Mouse (Mus musculus): ENCODE measurements at regions not wholly inside any gene's neighbourhood (a gene's known extent, or its start where the extent isn't known, plus 50 kb on each side); places are given as distances from the start of the nearest gene placed in this dataset.
A peak's percentile ranks its signal among the peaks of the same experiment; 100 is the strongest.

GRCm38 (mm10) chr2:103900384-103900783 is 57.4 kb upstream of the Lmo2 start:
- WGBS = 58% methylated on average over 5 of the region's 5 CpGs
- Histone ChIP-seq H3K4me1 (ENCODE audit: control insufficient read depth, insufficient read depth, low read depth, low read length) (peaks cover 6% of the 10 kb centered on the region; the same call in 1 of the 2 replicates), H3K9me3 (ENCODE audit: control insufficient read depth, low read length) (no peaks in the 10 kb centered on the region), H3K36me3 (ENCODE audit: control insufficient read depth, insufficient read depth, low read length) (no peaks in the 10 kb centered on the region), H3K4me2 (ENCODE audit: low read length) (no peak overlapping the region), H3K27me3 (replicated peaks; ENCODE audit: control insufficient read depth, insufficient read depth, low read length) (no peaks in the 10 kb centered on the region), H3K27ac (ENCODE audit: low read depth, low read length) (no peak overlapping the region), H3K4me3 (ENCODE audit: low read length) (no peak overlapping the region), H3K9ac (ENCODE audit: low read depth, low read length) (no peak overlapping the region)
- ATAC-seq = no peak

DNA sequence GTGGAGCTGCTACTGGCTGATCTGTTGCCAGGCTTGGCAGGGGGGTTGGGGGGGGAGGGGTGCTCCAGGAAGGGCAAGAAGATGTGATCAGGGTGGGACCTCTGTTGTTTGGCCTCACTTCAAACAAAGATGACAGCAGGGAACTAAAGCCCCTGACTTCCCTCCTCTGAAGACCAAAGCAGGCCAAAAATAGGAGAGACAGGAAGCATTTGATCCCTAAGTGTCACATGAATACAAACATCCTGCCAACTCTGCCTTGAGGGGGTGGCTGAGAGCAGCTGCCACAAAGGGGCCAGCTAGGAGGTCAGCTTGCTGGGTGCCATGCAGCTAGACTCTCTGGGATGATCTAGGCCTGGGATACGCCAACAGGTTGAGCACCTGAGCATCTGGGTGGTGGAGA is 56.3 kb upstream of the Lmo2 start:
- no peaks in the 10 kb centered on the region for H3K9me3 ChIP-seq (ENCODE audit: control insufficient read depth, low read length)
- H3K4me1 ChIP-seq (ENCODE audit: control insufficient read depth, insufficient read depth, low read depth, low read length) = peaks cover 9% of the 10 kb centered on the region
- no peaks in the 10 kb centered on the region for H3K36me3 ChIP-seq (ENCODE audit: control insufficient read depth, insufficient read depth, low read length)
- H3K9ac ChIP-seq (ENCODE audit: low read depth, low read length) = no peak overlapping the region
- H3K4me3 ChIP-seq (ENCODE audit: low read length) = no peak overlapping the region
- no peak; the same call in 1 of the 2 replicates for ATAC-seq
- H3K27ac ChIP-seq (ENCODE audit: low read depth, low read length) = no peak overlapping the region
- H3K4me2 ChIP-seq (ENCODE audit: low read length) = no peak overlapping the region
- no peaks in the 10 kb centered on the region for H3K27me3 ChIP-seq (replicated peaks; ENCODE audit: control insufficient read depth, insufficient read depth, low read length)
- WGBS = 91% methylated on average over 1 of the region's 1 CpGs

DNA sequence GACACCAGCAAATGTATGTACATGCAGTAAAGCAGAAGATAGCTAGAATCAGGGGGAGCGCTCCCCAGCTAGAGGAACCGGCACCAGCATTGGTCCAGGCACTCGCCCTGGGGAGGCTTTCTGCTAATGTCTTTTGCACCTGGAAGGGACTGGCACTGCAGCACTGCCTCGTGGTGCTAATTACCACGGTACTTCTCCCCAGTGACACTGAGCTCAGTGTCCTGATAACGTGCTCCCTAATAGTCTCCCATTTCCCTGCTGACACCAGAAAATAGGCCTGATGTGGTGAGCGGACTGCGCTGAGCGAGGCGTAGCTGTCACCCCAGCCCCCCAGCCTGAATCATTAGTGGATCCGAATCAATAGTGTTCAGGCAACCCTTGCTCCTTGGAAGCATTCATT is 55.0 kb upstream of the Lmo2 start:
- WGBS = 46% methylated on average over 11 of the region's 11 CpGs
- Histone ChIP-seq H3K4me3 (ENCODE audit: low read length) (no peak overlapping the region), H3K27me3 (replicated peaks; ENCODE audit: control insufficient read depth, insufficient read depth, low read length) (no peaks in the 10 kb centered on the region), H3K36me3 (ENCODE audit: control insufficient read depth, insufficient read depth, low read length) (no peaks in the 10 kb centered on the region), H3K4me1 (ENCODE audit: control insufficient read depth, insufficient read depth, low read depth, low read length) (peaks cover 9% of the 10 kb centered on the region), H3K9me3 (ENCODE audit: control insufficient read depth, low read length) (no peaks in the 10 kb centered on the region), H3K27ac (ENCODE audit: low read depth, low read length) (no peak overlapping the region), H3K9ac (ENCODE audit: low read depth, low read length) (no peak overlapping the region), H3K4me2 (ENCODE audit: low read length) (no peak overlapping the region)
- ATAC-seq = peak; percentile 65

DNA sequence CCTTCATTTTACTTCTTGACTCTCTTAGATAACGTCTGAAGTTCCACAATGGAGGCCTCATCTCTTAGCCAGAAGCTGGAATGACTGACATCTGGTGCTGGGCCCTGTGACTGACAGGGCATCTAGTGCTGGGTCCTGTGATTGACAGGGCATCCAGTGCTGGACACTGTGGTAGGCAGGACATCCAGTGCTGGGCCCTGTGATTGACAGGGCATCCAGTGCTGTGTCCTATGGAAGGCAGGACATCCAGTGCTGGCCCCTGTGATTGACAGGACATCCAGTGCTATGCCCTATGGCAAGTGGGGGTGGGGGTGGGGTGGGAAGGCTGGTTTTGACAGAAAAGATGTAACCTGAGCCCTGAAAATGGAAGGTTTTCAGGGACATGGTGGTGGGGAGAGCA is 52.1 kb upstream of the Lmo2 start:
- H3K27me3 ChIP-seq (replicated peaks; ENCODE audit: control insufficient read depth, insufficient read depth, low read length) = no peaks in the 10 kb centered on the region
- no peaks in the 10 kb centered on the region for H3K36me3 ChIP-seq (ENCODE audit: control insufficient read depth, insufficient read depth, low read length)
- 64% methylated on average over 1 of the region's 1 CpGs for WGBS
- no peak overlapping the region for H3K4me2 ChIP-seq (ENCODE audit: low read length)
- no peak overlapping the region for H3K27ac ChIP-seq (ENCODE audit: low read depth, low read length)
- H3K4me3 ChIP-seq (ENCODE audit: low read length) = no peak overlapping the region
- peaks cover 9% of the 10 kb centered on the region for H3K4me1 ChIP-seq (ENCODE audit: control insufficient read depth, insufficient read depth, low read depth, low read length)
- H3K9me3 ChIP-seq (ENCODE audit: control insufficient read depth, low read length) = no peaks in the 10 kb centered on the region
- 0 out of 2 replicates have a peak, but pooled peaks have one; percentile 27 for ATAC-seq
- no peak overlapping the region for H3K9ac ChIP-seq (ENCODE audit: low read depth, low read length)

DNA sequence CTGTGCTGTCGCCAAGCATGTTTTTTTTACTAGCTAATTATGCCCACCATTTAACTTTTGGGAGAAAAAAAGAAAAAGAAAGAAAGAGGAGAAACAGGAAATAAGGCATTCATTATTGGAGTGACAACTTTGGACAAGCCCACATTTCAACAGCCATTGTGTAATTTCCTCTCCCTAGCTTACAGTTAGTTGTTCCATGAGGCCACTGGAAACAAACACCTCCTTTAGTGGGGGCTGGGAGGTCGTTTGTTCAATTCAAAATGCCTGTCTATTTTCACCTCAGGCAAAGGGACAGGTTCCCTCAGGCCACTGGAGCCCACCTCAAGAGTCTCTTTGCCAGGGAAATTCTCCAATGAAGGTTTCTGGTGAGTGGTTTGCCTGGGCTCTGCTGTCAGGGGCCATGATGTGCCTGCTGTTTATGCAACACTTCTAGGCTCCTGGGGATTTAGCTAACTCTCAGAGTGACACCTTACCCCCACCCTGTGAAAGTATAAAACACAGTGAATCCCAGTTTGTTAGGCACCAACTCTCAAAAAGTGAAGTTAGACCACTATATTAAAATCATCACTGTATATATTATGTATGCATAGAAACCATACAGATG is 51.1 kb upstream of the Lmo2 start:
- Histone ChIP-seq H3K36me3 (ENCODE audit: control insufficient read depth, insufficient read depth, low read length) (no peaks in the 10 kb centered on the region), H3K4me3 (ENCODE audit: low read length) (no peak overlapping the region), H3K4me1 (ENCODE audit: control insufficient read depth, insufficient read depth, low read depth, low read length) (peaks cover 9% of the 10 kb centered on the region), H3K9me3 (ENCODE audit: control insufficient read depth, low read length) (no peaks in the 10 kb centered on the region), H3K4me2 (ENCODE audit: low read length) (no peak overlapping the region), H3K27ac (ENCODE audit: low read depth, low read length) (no peak overlapping the region), H3K9ac (ENCODE audit: low read depth, low read length) (no peak overlapping the region), H3K27me3 (replicated peaks; ENCODE audit: control insufficient read depth, insufficient read depth, low read length) (no peaks in the 10 kb centered on the region)
- WGBS = 40% methylated on average over 2 of the region's 2 CpGs
- ATAC-seq = no peak

Data from hindbrain, embryonic 16.5 days (tissue).